Mouse (Mus musculus): Measurements from ENCODE around the gene Rpn1.
A peak's percentile ranks its signal among the peaks of the same experiment; 100 is the strongest.

The Rpn1 gene

DNA sequence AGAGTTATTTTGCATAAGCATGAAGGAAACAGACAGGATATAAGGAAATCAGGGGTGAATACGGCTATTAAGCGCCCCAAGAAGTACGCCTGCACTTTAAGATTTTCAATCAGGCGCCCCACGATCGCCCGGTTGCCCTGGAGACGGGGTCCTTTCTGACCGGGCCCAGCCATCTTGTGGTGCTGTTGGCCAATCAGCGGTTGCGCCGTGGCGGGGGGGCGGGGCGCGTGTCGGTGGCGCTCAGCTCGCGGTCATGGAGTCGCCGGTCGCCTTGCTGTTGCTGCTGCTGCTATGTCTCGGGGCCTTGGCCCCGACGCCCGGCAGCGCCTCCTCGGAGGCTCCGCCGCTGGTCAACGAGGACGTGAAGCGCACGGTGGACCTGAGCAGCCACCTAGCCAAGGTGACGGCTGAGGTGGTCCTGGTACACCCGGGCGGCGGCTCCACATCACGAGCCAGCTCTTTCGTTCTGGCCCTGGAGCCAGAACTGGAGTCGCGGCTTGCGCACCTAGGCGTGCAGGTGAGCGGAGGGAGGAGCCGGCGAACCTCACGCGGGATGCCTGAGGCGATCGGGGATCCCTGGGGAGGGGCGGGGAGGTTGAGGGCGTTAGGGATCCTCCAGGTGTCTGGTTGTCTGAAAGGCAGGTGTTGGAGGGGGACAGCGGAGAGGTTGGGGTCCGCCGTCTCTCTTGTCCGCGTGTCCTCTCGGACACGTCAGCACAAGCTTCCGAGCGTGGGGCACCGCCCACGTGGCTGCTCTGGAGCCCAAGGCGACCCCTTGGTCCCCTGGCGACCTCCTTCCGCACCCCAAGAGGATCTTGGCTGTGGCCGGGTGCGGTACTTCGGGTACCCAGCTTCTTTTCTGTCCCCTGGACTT is at the start of gene Rpn1:
Rpn1 (plus strand) TSS at position 205 of the 874 bp plus-strand sequence.
- DNase-seq (ENCODE audit: low spot score), result peak; percentile 99

DNA sequence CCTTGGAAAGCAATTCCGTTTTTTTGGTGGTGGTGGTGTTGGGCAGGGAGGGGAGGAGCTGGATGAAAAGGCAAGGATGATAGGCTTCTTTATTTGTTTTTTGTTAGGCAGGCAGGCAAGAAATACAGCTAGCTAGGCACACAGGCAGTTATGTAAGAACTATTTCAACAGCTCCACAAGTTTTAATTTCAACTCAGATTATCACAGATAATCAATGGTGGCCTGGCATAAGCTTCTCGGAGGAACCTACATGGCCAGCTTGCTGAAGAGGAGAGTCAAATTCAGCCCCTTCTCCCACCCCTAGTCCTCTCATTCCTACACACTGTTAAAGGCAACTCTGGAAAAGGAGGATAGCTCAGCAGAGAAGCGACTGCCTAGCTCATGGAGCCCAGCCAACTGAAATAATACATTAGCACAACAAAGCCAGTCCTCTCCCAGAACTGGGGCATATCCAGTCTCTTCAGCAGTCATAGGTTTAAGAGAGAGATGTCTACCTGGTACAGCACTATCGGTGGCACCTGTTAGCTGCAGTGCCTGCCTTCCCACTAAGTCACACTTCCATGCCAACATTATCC is 46.7 kb upstream of the Rpn1 start:
- DNase-seq (ENCODE audit: low spot score), result no peak

DNA sequence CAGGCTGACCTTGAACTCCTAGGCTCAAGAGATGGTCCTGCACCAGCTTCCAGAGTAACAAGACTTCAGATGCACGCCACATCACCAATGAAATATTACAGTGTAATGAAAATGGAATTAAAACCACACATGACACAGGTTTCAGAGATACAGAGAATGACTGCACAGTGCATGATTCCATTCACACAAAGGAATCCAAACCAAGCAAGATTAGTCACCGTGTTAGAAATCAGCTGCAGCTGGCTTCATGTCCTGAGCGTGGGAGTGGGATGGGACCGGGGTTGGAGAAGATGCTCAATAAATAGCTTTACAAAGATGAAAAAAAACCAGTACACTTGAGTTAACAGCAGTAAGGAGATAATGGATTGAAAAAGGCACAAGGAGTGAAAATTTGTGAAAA is 44.9 kb upstream of the Rpn1 start:
- DNase-seq (ENCODE audit: low spot score), result no peak

DNA sequence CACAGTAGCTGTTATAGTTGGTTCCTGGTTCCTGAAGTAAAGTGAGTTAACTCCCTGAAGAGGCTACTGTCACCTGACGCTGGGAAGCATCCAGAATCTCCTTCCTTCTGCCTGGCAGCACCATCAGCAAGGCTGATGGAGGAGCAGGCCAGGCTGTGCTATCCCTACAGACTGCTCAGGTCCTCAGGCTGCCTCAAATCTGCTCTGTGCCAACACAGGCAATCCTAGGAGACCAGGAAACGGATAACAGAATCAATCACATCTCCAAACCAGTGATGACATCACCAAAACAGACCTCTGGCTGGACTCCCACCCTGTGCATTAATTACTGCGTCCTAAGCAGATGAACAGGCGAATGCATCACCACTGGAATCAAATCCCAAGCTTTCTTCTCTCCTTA is 43.1 kb upstream of the Rpn1 start:
- no peak for DNase-seq (ENCODE audit: low spot score)

DNA sequence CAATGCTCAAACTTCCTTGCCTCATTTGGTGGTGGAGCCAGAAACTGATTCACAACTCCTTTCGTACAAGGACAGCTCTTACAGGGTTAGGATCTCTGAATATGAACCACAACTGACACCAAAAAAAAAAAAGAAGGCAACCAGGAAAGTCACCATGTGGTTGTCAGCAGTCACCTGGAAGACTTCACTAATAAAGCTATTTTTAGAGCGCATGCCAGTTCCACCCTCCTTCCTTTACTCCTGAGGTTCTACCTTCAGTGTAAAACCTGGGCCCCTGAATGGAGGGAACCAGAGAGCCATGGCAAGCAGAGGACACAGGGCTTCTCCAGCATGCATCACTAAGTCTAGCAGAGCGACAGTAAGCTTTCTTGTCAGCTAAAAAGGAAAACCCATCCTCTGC is 41.9 kb upstream of the Rpn1 start:
- no peak for DNase-seq (ENCODE audit: low spot score)

DNA sequence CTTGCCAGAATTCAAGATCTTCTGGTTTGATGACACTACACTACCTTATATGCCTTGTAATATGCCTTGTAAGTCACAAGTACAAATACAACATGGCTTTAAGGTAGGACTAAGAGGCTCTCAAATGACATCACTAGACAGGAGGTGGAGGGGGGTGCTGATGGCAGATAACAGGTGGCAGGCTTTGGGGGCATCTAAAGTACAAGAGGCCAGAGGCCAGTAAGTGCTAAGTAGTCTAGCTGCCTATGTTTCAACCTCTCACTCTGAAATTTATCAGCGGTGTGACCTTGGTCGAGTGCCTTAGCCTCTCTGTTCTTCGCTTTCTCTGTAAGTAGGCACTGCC is 40.1 kb upstream of the Rpn1 start:
- no peak for DNase-seq (ENCODE audit: low spot score)

DNA sequence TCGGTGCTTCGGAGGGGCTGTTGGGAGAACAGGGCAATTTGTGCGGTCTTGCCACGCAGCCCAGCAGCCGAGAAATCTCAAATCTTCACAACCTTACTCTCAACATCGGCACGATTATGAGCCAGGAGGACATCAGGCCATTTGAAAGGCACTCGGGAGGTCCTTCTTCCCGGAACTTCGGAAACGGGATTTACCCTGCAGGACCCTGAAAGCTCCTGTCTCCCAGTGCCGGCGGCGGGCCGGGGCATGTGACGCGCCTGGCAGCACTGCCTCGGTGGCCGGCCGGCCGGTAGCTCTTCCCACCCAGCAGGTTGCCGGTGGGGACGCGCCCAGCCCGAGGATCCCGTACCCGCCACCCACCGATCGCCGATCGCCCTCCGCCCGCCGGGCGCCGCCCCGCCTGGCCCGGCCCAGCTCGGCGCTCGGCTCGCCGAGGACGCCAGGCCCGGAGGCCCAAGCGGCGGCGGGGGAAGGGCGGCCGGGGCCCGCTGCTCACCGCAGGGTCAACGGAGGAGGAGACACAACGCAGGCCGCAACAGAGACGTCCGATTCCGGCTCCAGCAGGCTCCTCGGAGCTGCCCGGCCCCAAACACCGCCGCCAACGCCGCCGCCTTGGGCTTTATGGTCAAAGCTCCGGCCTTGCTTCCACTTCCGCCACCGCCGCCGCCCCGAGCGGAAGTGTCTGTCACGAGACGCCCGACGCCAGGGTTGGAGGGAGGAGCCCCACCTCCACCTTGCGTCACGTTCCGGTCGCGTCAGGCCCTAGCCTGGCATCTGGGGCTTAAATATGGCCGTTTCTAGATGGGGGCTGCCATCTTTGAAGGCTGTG is 39.5 kb upstream of the Rpn1 start, which contains the start of gene Rab7:
Rab7 (minus strand) TSS at position 694 of the 829 bp plus-strand sequence.
- peak; percentile 95 for DNase-seq (ENCODE audit: low spot score)

DNA sequence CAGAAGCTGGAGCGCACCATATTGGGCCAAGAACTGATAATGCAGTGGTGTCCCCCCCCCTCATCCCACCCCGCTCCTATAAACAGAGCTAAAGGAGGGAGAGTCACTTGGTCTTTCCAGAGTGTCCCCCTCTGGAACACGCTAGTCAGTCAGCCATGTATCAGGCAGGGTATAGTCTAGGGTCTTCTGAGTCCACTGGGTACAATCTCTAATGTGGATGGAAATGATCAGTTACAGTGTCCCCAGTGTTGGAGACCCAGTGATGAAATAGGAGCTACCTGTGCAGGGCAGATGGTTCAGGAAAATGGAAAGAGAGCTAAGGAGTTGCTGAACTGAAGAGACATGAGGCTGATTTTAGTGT is 38.9 kb upstream of the Rpn1 start:
- DNase-seq (ENCODE audit: low spot score), result no peak

DNA sequence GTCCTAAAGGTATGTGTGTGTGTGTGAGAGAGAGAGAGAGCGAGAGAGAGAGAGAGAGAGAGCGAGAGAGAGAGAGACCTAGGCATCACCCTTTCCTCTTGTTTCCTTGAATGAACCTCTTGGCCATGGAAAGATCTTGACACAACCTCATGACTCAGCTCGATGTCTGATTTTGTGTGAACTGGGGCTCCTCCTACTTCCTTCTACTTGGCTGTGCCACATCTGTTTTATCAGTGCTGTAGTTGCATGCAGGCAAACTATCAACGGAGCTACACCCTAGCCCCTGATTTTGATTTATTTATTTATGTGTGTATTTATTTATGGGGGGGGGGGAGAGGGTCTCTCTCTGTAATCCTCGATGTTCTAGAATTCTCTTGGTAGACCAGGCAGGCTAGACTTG is 36.4 kb upstream of the Rpn1 start:
- DNase-seq (ENCODE audit: low spot score), result no peak

DNA sequence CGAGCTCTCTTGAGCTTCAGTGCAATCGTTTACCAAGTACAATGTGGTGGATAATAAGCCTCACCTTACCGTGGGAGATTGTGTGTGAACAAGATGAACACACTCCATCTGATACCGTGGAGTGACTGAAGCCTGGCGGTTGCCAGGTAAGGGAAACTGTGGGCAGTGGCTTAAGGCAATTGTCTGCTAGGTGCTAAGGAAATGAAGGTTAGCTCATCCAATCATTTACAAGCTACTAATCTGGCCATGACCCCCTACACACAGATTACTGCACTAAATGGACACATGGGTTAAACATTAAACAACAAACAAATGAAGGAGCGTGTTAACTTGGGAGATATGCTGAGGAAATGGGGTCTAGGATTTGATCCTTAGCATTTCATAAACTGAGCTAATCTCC is 35.3 kb upstream of the Rpn1 start:
- no peak for DNase-seq (ENCODE audit: low spot score)

DNA sequence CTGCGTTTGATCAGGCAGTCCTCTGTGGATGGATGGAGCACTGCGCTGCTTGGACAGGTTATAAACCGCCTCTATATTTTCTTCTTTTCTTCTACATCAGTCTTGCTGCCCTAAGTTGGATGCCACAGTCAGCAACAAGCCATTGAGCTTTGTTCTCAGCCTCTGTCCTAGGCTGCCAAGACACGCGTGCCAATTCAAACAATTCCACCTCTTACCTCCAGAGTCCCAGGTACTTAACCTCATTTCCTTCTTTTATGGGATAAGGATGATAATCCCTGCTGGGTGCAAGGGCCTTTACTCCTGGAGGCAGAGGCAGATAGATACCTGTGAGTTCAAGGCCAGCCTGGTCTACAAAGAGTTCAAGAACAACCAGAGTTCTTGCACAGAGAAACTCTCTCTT is 33.1 kb upstream of the Rpn1 start:
- no peak for DNase-seq (ENCODE audit: low spot score)

DNA sequence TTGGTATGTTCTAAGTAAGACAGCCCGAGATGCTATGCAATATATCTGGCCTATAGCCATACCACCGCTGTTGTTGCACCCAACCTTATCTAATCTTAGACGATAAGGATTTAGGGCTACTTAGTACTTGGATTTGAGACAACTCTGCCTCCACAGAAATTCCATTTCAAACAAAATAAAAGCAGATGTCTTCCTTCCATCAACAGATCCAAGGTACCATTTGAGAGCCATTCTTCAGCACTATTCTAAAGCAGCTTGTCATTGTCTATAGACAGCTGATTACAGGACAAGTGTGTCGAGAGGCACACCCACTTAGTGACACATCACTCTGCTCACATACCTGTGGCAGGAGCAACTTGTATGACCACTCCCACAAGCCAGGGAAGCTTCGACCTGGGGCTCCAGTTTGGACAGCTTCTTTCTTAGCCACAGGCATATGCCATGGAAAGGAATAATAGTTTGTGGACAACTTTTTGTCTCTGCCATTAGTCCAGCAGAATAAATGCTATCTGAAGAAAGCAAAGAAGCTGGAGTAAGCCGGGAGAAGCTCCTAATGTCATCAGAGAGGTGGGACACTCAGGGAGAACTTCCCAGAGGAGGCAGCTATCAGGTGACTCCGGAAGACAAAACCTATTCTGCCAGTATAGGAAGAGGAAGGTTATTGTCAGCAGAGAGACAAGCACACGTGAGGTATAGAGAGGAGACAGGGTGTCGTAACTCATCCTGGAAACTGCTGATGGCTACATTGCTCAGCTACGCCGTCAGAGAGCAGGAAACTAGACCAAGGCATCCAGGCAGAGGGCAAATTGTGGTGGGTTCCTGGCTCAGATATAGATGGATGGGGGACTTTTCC is 30.8 kb upstream of the Rpn1 start:
- DNase-seq (ENCODE audit: low spot score), result no peak

DNA sequence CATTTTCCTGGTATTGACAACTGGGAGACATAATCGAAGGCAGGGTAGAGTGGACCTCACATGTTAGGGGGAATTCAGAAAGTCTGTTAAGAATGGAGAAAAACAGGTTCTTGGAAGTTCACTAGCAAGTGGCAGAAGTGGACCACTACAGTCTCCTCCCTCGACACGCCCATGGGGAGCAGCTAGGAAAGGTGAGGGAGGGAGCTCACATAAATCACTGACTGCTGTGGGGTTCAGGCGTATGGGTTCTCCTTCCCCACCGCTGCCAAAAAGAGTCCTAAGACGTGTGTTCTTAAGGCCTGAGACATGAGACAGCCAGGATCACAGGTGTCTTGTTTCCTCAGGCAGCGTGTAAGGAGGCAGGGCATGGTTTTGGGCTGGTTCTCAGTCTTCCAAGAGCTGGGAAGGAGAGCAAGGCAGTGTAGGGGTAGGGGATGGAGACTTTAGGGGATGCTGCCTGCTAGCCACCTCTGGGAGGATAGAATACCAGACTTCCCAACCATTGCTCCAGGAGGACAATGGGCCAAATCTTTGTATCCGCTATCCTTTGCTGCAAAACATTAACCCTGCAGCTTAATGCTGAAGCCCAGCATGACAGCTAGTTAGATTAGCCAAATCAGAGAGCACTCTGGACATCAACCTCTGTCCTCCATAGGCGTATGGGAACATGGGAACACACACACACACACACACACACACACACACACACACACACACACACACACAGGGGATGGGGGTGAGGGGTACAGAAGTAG is 30.0 kb upstream of the Rpn1 start:
- no peak for DNase-seq (ENCODE audit: low spot score)

DNA sequence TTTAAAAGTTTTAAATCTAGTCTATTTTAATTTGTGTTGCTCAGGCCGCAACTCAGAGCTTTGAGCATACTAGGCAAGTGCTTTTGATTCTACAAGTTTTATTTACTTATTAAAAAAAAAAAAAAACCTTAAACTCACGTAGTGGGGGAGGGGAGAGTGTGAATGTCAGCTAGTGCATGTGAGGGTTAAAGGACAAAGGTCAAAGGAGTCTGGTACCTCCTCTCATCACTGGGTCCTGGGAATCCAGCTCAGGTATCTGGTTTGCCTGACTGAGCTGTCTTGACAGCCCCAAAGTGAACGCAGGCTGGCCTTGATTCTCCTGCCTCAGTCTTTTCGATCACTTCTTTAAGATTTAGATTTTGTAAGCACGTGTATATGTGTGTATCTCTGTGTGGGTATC is 28.6 kb upstream of the Rpn1 start:
- no peak for DNase-seq (ENCODE audit: low spot score)

DNA sequence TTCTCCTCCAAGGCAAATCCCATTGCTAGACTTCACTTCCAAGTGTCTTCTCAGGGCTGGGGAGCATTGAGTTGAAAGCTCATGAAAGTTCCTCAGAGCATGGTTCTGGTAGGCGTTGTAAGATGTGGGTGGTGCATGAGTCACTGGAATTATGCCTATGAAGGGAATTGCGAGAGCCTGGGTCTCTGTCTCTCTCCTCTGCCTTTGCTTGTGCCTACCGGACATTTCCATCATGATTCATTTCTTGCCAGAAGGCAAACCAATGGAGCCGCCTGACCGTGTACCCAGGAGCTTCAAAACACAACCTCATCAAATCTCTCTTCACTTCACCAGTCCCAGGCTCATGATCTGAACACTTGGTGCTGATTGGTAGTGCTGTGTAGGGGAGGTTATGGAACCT is 27.4 kb upstream of the Rpn1 start:
- DNase-seq (ENCODE audit: low spot score), result no peak

DNA sequence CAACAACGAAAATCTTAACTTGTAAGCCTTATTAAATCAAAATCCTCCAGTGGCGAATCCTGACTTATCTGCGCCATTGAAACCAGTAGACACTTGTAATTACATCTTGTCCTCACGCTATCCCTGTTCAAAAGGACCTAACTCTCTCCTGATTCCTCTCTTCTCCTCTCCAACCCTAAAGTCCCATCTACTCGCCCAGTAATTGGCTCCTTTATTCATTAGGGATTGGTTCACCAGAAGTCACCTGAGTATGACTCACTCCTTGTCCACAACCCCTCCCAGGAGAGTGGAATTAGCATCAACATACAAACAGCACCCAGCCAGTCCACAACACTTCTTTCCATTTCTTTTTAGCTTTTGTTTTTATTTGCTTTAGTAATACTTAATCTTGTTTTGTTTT is 24.4 kb upstream of the Rpn1 start:
- DNase-seq (ENCODE audit: low spot score), result no peak

DNA sequence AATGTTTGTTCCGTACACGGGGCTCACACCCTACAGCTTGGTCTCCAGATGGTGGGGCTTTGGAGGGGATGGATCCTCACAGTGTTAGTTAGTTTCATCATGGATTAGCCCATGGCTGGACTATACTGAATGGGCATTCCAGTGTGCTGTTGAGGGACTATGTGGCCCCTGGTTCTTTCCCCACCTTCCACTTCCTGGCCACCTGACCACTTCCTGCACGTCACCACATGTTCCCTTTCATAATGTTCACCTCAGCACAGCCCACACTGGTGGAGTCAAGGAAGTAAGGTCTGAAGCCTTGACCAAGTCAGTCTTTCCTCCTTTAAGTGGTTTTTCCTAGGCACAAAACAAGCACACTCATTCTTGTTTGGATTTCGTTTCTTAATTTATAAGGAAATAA is 23.7 kb upstream of the Rpn1 start:
- DNase-seq (ENCODE audit: low spot score), result no peak

DNA sequence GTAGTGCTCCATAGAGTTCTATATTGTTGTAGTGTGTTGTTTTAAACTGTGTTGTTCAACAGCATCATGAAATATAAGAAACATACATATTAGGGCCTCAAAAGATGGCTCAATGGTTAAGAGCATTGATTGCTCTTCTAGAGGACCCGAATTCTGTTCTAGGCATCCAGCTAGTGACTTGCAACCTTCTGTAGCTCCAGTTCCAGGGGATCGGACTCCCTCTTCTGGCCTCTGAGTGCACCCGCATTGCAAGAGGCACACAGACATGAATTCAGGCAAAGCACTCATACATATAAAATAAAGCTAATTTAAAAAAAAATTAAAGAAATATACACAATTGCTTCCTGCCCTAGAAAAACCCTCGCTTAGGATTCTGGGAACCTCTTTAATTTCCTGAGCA is 22.9 kb upstream of the Rpn1 start:
- no peak for DNase-seq (ENCODE audit: low spot score)

DNA sequence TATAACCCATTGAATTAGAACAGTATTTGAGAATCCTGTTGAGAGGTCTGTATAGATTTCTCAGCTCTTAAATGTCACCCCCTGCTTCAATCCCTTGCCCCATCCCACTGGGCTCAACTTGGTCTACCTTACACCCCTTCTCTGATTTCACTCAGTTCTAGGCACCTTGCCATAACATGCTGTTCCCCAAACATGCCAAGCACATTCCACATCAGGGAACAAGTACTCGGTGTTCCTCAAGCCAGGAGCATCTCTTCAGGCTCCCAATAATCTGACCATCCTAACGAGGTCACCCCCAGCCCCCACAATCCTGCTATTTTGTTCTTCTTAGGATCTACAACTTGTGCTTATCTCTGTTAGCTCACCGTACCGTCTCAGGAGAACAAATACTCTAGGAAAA is 21.9 kb upstream of the Rpn1 start:
- no peak for DNase-seq (ENCODE audit: low spot score)

DNA sequence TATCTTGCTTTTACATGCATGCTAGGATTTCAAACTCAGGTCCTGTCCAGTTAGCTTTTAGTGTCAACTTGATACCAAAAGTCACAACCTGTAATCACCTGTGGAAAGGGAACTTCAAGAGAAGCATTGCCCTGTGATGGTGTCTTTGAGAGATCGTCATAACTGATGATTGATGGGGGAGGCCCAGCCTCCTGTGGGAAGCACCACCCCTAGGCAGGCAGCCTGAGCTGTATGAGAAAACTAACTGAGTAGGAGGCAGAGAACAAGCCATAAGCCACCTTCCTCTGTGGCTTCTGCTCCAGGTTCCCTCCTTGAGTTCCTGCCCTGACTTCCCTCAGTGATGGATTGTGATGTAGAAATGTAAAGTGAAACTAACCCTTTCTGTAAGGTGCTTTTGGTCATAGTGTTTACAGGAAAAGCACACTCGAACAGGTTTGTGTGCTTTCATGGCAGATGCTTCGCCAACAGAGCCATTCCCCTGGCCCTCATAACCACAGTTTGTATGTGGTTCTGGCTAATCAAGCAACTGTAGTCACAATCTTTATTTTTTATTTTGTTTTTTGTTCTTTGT is 20.1 kb upstream of the Rpn1 start:
- DNase-seq (ENCODE audit: low spot score), result no peak

DNA sequence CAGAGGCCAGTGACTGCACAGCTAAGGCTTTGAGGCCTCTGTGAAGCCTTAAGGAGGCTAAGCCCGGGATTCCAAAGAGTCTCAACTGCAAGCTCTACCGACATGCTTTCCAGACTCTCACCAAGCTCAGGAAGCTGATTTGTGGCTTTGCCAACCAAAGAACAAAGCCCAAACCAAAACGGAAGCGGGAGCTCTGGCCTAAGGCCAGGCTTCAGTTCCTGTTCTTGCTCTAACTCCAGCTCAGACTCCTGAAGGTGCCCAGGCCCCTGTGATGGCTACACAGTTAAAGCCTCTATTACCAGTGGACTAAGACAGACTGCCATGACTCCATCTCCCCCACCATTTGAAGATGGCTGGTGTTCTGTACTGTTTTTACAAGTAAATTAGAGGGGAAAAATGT is 19.2 kb upstream of the Rpn1 start:
- no peak for DNase-seq (ENCODE audit: low spot score)
